Mouse (Mus musculus): Measurements from ENCODE around the gene Psmd5.
"Not testable (repeated sequence)": the region's sequence is repeated elsewhere in the genome, so short reads cannot be mapped to it uniquely, and the experiment has no call there.

Gene Psmd5

DNA sequence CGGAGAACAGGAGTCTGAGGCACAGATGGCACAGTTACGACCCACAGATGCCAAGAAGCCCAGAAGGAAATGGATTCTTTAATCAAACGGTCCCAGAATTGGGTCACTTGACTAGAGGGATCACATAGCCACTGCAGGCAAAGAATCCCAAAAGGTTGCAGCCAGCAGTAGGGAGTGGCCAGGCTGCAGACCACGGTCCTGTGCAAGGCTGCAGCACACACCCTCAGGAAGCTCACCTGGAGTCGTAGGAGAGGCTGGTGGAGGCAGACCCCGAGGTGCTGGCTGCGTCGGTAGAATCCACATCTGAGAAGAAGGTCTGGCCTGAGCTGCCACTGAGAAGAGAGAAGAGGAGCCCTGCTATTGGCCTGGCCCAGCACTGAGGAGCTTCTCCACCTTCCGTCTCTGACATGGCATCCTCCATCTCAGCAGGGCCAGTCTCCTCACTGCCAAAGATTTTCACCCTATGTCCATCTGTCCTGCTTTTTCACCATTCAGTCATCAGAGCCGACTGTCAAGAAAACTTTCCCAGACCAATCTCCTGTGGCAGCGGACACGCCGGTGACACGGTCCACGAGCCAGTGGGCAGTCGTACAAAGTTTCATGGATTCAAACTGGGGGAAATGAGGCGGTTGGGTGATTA lies 22.2 kb upstream of the Psmd5 start:
- peak in 1 of 2 experiments; percentile 55 for DNase-seq (ENCODE audit: low spot score in 2 of 2)

- peak in 1 of 2 experiments; percentile 61 for DNase-seq (ENCODE audit: low spot score in 2 of 2)
Observed at GRCm38 (mm10) chr2:34895503-34896113, 20.8 kb upstream of the Psmd5 start.

DNA sequence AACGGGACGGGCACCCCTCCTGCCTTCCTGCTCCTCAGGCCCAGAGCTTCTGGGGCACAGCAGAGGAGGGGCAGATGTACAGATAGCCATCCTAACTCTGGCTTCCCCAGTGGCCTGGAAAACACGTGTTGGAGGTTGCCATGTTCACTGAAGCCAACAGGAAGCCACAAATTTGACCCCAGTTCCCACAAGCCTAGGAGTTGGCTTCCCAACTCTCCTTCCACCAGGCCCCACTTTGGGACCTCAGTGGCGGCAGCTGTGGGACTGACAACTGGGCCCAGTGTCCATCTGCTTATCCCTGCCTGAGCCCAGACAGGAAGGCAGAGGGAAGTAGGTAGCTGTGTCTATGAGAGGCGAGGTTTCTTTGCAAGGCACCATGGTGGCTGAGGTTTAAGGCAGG lies 19.2 kb upstream of the Psmd5 start:
- peak in 1 of 2 experiments; percentile 55 for DNase-seq (ENCODE audit: low spot score in 2 of 2)

GRCm38 (mm10) chr2:34884186-34884585 lies 9.4 kb upstream of the Psmd5 start:
- DNase-seq (ENCODE audit: low spot score in 2 of 2) = no peak

DNA sequence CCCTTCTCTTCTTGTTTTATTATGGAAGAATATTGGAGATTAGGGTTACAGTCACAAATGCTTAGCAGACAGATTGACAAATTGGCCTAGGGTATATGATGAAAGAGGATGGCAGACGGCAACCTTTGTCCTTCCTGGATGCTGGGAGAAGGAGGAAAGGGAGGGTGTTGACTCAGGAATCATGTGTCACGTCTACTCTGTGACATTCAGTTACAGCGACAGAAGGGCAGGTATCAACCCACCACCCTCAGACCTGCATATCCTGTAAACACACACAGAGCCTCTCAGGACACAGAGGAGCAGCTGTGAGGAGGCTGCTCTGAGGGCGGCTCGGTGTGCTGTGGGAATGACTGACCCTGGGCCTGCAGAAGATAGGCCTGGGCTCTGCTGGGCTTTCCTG lies 8.4 kb upstream of the Psmd5 start:
- DNase-seq (ENCODE audit: low spot score in 2 of 2) = no peak

DNA sequence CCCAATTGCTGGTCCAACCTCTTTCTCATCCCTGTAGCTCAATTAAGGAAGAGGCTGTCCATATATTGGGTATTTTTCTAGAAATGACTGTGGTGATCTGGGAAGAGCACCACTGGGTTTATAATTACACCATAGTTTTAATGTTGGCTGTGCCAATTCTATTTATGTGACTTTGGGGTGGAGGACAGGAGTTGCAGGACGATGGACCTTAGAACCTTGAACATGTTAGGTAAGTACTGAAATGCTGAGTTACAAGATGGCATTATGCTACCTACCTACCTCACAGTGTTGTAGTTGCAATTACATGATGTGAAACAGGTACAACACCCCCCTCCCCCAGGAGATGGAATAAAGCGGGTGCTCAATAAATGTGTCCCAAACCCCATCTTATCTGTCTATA lies 8.0 kb upstream of the Psmd5 start:
- DNase-seq (ENCODE audit: low spot score in 2 of 2) = no peak

GRCm38 (mm10) chr2:34880054-34880453 lies 5.3 kb upstream of the Psmd5 start:
- no peak for DNase-seq (ENCODE audit: low spot score in 2 of 2)

DNA sequence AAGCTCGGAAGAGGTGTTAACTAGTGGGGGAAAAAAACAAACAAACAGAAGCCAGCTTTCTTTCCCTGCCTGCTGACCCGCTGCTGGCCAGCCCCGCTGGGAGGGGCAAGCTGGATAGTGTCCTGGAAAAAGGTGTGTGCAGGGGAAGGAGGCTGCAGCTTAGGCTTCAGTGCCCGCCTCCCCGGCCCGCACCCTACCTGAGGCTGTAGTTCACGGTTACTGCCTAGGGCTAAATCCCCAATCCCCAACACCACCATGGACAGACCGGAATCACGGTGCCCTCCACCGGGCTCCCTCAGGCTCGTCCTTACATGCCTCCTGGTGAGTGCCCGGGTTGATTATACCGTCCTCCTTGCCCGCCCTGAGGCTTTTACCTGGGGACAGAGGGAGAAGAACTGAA lies 497 bp downstream of the Psmd5 start, which contains the start of gene Cutal:
Cutal (plus strand) TSS at position 126 of the 400 bp plus-strand sequence.
- DNase-seq (ENCODE audit: low spot score in 2 of 2) = no peak

- peak; percentile 94 to 95 for DNase-seq (ENCODE audit: low spot score in 2 of 2)
Observed at GRCm38 (mm10) chr2:34870520-34871474, 4.0 kb downstream of the Psmd5 start.

- DNase-seq (ENCODE audit: low spot score in 2 of 2) = peak in 1 of 2 experiments; percentile 49
Observed at GRCm38 (mm10) chr2:34869680-34870079, 5.1 kb downstream of the Psmd5 start.

GRCm38 (mm10) chr2:34857728-34858127 lies 17.0 kb downstream of the Psmd5 start:
- DNase-seq (ENCODE audit: low spot score in 2 of 2) = no peak

GRCm38 (mm10) chr2:34855265-34855664 lies 19.5 kb downstream of the Psmd5 start:
- no peak for DNase-seq (ENCODE audit: low spot score in 2 of 2)

- DNase-seq (ENCODE audit: low spot score in 2 of 2) = no peak
Observed at GRCm38 (mm10) chr2:34847702-34848101, 27.1 kb downstream of the Psmd5 start.

DNA sequence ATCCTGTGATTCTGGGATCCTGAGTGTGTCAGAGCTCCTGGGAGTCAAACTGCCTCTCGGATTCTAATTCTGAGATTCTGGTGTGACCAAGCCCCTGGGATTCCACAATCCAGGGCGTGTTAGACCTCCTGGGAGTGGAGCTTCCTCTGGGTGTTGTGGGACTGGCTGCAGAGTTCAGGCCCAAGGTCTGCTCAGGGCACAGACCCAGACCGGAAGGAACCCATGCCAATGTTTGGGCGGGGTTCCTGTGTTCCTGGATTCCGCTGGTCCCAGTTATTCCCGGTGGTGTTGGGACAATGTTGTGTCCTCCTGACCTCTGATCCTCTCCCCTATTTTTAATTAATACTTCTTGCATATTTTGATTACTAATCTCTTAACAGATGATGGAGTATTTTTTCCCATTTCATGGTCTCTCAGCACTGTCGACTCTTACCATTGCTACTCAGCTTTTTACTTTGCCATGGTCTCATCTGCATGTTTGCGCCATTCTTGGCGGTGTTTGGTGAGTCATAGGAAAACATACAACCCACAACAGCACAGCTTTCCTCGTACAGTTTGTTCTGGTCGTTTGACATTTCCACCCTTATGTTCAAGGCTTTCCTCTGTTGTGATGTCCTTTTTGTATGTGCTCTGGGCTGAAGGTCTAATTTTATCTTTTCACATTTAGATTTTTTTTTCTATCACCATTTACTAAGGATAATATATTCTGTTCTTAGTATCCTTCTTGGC lies 31.4 kb downstream of the Psmd5 start:
- DNase-seq (ENCODE audit: low spot score in 2 of 2) = no peak

DNA sequence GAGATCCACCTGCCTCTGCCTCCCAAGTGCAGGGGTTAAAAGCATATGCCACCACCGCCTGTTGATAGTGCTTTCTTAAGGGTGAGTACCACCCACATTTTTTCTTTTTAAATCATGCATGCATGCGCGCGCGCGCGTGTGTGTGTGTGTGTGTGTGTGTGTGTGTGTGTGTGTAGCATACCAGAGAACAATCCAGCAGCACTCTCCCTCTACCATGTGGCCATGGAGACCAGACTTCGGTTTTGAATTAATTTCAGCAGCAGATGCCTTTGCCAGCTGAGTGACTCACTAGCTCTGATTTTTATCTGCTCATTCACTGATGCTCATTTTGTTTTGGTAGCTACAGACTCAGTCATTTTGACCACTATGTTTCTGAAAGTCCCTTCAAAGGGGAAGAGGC lies 33.1 kb downstream of the Psmd5 start:
- no peak for DNase-seq (ENCODE audit: low spot score in 2 of 2)

- DNase-seq (ENCODE audit: low spot score in 2 of 2) = not testable (repeated sequence)
Observed at GRCm38 (mm10) chr2:34840143-34840542, 34.6 kb downstream of the Psmd5 start.

GRCm38 (mm10) chr2:34835669-34836068 lies 39.1 kb downstream of the Psmd5 start:
- DNase-seq (ENCODE audit: low spot score in 2 of 2) = no peak

DNA sequence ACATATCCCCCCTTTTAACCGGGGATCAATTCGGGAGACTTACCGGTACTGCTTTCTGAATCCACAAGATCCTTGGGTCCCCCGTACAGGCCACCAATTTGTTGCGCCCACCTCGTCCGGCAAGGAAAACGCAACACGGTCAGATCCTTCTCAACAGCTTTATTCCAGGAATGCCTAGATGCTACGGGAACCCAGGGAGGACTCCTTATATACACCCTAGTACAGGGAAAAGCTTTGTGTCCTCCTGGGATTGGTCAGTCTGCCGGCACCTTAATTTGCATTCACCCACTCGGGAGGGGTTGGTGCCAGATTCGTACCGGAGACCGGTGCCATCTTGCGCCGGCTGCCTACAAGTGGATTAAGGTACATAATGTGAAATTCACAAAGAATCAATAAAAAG lies 41.1 kb downstream of the Psmd5 start:
- DNase-seq (ENCODE audit: low spot score in 2 of 2) = no peak

- DNase-seq (ENCODE audit: low spot score in 2 of 2) = not testable (repeated sequence)
Observed at GRCm38 (mm10) chr2:34832766-34833457, 41.9 kb downstream of the Psmd5 start, which contains the start of gene Gm34653. TSS of gene Gm34653 (plus strand) at chr2:34833007.

- not testable (repeated sequence) for DNase-seq (ENCODE audit: low spot score in 2 of 2)
Observed at GRCm38 (mm10) chr2:34830066-34830465, 44.7 kb downstream of the Psmd5 start.

DNA sequence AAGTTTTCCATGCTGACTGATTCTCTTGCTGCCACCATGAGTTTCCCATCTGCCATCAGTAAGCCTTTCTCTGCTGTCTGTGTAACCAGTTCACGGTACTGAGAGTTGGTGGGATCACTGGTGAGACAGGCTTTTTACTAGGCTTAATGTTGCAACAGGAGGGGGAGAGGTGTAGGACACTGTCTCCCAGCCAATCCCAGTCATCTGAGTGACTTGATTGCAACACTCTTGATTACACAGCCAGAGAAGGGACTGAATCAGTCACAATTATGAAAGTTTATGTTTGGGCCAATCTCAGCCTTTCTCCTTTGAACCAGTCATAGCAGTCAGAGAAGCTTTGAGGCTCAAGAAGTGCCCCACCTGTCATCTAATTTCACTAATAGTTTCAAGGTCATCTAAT lies 46.7 kb downstream of the Psmd5 start:
- DNase-seq (ENCODE audit: low spot score in 2 of 2) = no peak

Data from spleen, postnatal 4 days (tissue).